Mouse (Mus musculus): ENCODE data around the gene Tm9sf2. TPM values are rescaled to one million over a fixed set of nuclear protein-coding genes. Genes with fewer than 3 reads are reported as not detected.

Gene Tm9sf2
- total RNA-seq, 2 experiments from 2014 or later, result 128 to 132 TPM

Other genes starting within 250 kb of the Tm9sf2 start
- 10 to 100 TPM; 26.6 to 29.1 TPM for gene Ubac2, start 228.4 kb upstream of the Tm9sf2 start, total RNA-seq (2021)
- gene Gpr18, start 191.3 kb upstream of the Tm9sf2 start, total RNA-seq (2021), result under 1 TPM; 0.33 to 0.46 TPM
- gene Gpr183, start 141.8 kb upstream of the Tm9sf2 start, total RNA-seq (2021), result 1 to 10 TPM; 1.2 to 2.0 TPM
- not detected for gene Timm8a2, start 72.4 kb upstream of the Tm9sf2 start, total RNA-seq (2021)
- 100 to 1,000 TPM; 113 to 122 TPM for gene Clybl, start 74.7 kb downstream of the Tm9sf2 start, total RNA-seq (2021)

All from heart, postnatal 36 days (tissue).